Mouse (Mus musculus) small intestine, adult 2 months (tissue): ENCODE data around the gene Wdr66.

Experiments
- CTCF ChIP-seq: fragments of 200-500 bp; IDR thresholded peaks from 2 replicates; pipeline ENCODE4 v1.5.1; 2012; ENCODE audit warnings: low read depth, mild to moderate bottlenecking, control low read depth, inconsistent platforms, low read length, moderate library complexity, mixed read lengths; ENCODE audit not compliant: insufficient replicate concordance, insufficient read length; ENCODE audit errors: extremely low read depth
- POLR2A ChIP-seq: fragments of 200-500 bp; IDR thresholded peaks from 2 replicates; pipeline ENCODE4 v1.6.1; 2012; ENCODE audit warnings: low read depth, mild to moderate bottlenecking, control low read depth, inconsistent platforms, low read length, moderate library complexity

GRCm38 (mm10) chr5:123226851-123227250 lies 25.1 kb upstream of the Wdr66 start:
- TF ChIP-seq POLR2A = no peak
- no peak for TF ChIP-seq CTCF
